Mouse (Mus musculus): ENCODE measurements around the gene Wnt3.

- TF ChIP-seq CTCF (IDR thresholded peaks at IDR 0.05; ENCODE audit: extremely low read depth, insufficient read depth, low read length) (no peak), POLR2A (IDR thresholded peaks at IDR 0.05; ENCODE audit: extremely low read depth, insufficient read depth, low read length) (no peak)
Observed at GRCm38 (mm10) chr11:103831766-103832165, 57.8 kb downstream of the Wnt3 start.

Measured in cortical plate, adult 2 months (tissue).